Mouse (Mus musculus) cerebellum, adult 9-10 months (tissue): ENCODE measurements around the gene Immp2l.

Experiments
- DNase-seq: peaks from one replicate; pipeline ENCODE4 v3.0.0; 2022

The Immp2l gene

GRCm38 (mm10) chr12:41877292-41877959 lies 853.5 kb downstream of the Immp2l start:
- no peak for DNase-seq

DNA sequence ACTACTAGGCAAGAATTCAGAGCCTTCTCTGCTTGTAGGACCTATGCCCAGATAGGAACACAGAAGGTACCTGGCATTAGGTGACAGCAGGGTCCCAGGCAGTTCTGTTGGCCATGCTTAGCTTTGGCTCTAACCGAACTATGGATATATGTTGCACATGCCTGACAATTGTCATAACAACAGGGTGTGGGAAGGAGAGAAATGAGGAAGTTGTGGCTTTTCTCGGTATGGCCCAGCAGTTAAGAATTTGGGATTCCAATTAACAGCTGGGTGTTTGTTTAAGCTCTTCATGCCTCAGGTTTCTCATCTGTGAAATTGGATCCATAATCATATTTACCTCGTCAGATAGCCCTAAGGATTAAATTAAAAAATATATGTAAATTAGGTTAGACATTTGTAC lies 854.6 kb downstream of the Immp2l start:
- DNase-seq = no peak

DNA sequence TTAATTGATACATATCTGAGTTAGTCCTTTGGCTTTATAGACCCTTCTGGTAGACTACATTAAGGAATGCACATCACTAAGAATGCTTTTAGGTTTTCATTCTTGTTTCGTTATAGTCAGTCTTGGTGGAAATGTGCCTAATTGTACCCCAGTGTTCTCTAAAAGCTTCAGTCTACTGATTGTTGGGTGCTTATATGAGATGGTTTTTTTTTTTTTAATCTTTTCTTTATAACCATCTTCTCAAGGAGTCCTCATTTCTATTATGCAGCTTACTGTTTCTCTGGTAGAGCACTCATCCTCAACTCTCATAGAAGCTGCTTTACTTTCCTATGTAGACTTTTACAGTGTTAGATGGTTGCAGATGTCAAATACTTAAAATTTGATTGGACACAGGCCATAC lies 855.1 kb downstream of the Immp2l start:
- no peak for DNase-seq

DNA sequence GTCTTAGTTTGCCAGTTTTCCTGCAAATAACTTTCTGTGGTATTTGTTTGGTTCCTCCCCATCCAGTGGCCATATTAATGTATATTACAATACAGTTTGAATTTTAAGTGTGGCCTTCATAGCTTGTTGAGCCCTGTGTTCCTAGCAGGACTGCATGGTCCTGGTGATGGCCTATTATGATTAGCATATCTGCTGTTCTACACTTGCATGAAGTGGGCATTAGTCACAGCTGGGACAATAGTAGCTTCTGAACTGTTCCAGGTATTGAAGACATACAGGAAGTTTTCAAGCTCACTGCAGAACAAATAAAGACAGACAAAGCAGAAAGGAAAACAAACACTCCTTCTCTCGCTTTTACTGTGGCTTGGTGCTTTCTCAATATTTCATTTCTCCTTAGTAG lies 855.5 kb downstream of the Immp2l start:
- no peak for DNase-seq

- no peak for DNase-seq
Measured at GRCm38 (mm10) chr12:41880833-41881232, 856.9 kb downstream of the Immp2l start.

GRCm38 (mm10) chr12:41908011-41908410 lies 884.1 kb downstream of the Immp2l start:
- DNase-seq = no peak

DNA sequence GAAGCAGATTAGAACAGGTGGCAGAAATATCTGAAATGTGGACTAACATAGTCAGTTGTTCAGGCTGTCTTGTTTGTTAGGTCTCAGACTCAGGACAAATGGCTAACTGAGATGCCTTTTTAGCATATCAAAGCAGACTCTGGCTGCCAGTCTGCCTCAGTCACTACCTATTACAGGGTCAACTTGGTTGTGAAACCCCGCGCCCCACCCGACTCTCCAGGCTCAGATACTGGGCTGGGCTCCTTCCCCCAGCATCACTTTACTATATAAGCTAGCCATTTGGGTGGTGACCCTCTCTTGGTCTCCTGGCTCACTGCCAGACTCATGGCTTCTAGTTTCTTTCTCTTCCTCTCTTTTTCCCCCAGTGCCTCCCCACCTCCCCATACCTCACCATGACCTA lies 887.7 kb downstream of the Immp2l start:
- no peak for DNase-seq

DNA sequence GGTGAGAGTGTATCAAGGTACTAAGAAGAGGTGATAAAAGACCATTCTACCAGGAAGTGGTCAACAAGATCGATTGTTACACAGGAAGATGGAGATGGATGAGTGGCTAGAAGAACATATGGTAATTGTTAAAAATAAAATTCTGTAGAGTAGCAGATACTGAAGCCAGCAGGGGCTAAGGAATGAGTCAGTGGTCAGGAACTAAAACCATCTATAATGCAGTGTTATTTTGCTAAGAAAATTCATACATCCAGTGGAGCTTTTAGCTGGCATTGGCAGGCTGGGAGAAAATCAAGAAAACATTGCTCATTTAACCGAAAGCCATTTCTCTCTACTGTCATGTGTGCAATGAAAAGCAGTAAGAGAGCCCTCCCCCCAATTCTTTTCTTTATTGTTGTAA lies 913.9 kb downstream of the Immp2l start:
- no peak for DNase-seq

DNA sequence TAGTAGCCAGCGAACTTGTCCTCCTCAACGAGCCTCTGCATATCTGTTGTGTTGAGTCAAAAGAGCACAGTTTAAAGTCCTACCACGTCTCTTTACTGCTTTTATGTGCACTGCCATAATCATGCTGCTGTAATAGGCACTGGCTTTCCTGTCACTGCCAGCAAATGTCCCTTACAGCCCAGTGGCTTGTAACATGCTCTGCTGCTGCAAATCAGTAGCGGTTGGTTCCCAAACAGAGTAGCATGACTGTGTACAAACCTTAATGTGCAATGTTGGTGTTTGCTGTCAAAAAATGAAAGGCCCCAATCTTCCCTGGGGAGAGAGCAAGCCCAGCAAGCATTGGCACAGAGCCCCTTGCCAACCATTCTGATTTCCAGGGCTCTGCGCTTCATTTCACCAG lies 918.0 kb downstream of the Immp2l start:
- no peak for DNase-seq

GRCm38 (mm10) chr12:41944079-41944672 lies 920.3 kb downstream of the Immp2l start:
- no peak for DNase-seq

GRCm38 (mm10) chr12:41946536-41946935 lies 922.6 kb downstream of the Immp2l start:
- DNase-seq = no peak

- DNase-seq = no peak
Measured at GRCm38 (mm10) chr12:41949409-41949808, 925.5 kb downstream of the Immp2l start.

- DNase-seq = no peak
Measured at GRCm38 (mm10) chr12:41949841-41950241, 926.0 kb downstream of the Immp2l start.

DNA sequence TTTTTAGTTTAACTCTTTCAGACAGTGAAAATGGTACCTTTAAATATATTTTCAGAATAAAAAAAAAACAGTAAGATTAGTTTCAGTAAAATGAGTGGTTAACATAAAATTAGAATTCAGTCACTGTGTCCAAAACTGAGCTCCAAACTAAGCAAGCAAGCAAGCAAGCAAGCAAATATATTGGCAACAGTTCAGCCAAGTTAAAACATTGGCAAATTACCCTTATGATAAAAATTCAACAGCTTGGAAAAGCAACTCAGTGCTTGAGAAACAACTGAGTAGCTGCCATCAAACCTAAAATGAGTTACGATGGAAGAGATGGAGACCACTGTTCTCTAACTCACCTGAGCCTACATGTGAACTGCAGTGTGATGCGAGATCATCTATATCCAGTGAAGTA lies 926.8 kb downstream of the Immp2l start:
- no peak for DNase-seq

DNA sequence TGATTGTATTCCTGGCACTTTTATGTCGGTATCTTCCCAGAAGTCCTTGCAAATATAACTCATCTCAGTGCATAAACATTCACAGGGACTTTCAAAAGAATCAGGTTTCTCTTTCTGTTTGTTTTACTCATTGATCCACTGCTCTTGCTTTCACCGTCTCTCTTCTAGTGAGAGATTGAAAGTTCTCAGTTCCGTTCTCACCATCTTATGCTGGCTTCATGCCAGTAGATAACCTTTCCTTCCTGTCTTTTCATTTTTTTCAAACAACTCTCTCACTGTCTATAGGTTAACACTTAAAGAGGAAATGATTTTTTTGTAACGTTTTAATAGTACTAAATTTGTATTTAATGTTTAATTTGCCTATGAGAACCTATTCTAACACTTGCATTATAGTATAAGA lies 937.1 kb downstream of the Immp2l start:
- no peak for DNase-seq

GRCm38 (mm10) chr12:41991408-41991807 lies 967.5 kb downstream of the Immp2l start:
- DNase-seq = no peak
